Mouse (Mus musculus) regulatory T cell (primary cell): ENCODE data around the gene Ap3b1.

Source experiments
- in situ Hi-C: fragments of 300-600 bp; cut with MboI, MseI; formaldehyde crosslinking; loops from one replicate; pipeline ENCODE4 v1.15.1; 2025; ENCODE audit warnings: high pct_unique_total_duplicates

The Ap3b1 gene

DNA sequence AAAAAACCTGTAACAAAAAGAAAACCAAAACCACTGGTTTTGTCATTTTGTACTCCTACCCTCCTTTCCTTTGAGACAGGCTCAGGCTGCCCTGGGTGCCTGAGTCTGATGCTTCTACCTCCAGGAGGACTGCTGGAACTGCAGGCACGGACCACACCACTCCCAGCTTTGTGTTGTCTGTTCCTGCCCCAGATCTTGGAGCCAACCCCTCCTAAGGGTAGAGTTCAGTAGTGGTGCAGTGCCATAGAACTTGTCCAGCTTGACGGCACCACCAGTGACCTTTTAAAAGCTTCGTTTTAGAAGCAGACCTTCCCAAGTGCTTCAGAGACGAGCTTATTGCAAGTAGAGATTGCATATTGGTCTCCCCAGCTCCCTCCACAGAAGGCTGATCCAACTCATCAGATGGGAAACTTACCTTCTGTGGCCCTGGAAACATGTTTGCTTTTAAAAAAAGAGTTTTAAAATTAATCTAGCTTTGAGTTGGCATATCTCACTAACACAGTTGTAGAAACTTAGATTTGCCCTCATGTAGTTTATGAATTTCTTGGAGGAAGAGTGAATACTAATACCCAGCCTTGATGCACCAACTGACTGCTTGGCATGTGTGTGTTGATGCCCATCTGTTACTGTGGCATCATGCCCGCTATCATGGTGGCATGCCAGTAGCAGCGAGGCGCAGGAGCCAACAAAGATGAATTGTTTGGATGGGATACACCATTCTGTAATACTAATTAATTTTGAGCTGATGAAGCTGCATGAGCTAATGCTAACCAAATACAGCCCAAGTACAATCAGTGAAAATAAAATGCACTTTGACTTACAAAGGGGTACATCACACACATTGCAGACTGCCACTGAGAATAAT is 17.0 kb downstream of the Ap3b1 start:
- in situ Hi-C loops: no loop called here

- in situ Hi-C loops: no loop called here
Measured at GRCm38 (mm10) chr13:94379006-94379405, 20.2 kb downstream of the Ap3b1 start.

- in situ Hi-C loops: no loop called here
Measured at GRCm38 (mm10) chr13:94381427-94381826, 22.7 kb downstream of the Ap3b1 start.

GRCm38 (mm10) chr13:94381829-94382675 is 23.3 kb downstream of the Ap3b1 start:
- in situ Hi-C loops: no loop called here

DNA sequence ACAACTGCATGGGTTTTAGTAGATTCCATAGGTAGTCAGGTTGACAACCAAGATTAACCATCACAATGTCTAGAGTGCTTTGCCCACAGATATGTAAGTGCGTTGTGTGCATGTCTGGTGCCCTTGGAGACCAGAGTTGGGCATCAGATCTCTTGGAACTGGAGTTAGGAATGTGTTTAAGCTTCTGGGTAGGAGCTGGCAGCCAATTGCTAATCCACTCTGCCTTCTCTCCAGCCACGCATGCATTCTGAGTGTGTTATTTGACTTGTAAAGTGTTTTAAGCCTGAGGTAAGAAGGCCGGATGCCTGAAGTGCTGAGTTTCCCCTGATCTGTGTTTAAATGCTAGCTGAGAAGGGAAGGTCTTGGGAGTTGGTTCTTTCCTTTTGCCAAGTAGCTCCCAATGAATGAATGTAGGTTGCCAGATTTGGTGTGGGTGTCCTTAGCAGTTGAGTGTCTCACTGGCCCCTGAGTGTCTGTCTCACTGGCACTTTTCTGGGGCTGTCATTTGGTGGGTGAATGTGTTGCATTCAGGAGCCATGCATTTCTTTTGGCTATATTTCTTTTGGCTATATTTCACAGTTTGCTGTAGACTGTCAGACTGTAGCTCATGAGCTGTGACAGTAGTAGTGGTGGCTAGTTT is 26.3 kb downstream of the Ap3b1 start:
- in situ Hi-C loops: no loop called here

DNA sequence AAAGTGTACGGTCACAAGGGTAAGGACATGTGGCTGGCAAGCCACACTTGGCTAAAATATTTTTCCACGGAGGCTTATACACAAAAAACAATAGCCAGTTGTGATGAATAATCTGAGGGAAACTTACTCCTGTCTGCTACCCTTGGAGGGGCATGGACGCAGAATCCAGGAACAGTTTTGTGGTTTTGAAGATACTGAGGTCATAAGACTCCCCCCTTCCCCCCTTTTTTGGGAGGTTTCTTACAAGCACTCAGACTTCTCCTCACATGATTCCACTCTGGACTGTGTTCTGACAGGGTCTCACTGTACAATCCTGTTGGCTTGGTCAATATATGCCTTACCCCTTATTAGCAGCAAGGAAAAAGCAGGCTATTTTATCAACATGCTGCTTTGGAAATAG is 29.8 kb downstream of the Ap3b1 start:
- in situ Hi-C loops: no loop called here

DNA sequence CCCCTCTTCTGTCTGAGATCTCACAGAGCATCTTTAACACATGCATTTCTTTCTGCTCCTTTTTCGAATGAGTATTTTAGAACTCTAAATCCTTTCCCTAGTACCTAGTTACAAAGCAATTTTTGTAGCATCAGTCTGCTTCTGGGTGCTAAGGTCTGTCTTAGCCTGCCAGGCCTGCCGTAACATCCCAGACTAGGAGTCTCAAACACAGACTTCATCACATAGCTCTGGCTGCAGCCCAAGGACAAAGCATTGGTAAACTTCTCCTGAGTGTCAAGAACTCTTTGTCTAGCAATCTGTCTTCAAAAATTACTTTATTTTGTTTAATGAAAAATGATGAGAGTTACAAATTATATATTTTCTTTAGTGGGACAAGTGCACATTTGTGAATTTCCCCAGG is 30.8 kb downstream of the Ap3b1 start:
- in situ Hi-C loops: no loop called here

DNA sequence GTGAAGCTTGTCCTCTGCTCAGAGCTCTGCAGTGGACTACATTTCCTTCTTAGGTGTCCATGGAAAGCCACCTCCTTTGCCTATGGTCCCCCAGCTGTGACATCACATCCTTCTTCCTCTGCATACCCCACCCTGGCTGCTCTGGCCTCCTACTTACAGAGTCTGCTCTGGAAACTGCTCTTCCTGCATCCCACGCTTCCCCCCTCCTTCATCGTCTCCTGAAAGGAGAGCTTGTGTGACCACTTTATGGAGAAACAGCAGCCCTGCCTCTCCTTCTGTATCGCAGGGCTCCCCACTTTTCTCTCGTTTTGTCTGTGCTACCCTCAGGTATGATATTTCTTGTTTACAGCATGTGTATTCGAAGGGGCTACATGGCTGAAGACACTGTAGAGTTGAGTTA is 33.5 kb downstream of the Ap3b1 start:
- in situ Hi-C loops: no loop called here

DNA sequence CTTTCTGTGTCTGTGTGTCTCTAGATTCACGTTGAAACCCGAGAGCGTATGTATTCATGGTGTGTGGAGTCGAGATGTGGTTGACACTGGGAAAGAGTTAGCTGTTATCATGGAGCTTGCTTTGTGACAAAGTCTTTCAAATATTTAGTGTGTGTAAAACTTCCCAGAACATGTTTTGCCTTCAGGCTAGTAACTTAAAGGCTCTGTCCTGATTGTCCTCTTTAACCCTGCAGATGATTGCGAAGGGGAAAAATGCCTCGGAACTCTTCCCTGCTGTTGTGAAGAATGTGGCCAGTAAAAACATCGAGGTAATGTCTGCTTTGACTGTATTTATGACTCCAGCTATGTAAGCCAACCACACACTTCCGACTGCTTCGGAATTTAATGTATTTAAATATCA is 35.7 kb downstream of the Ap3b1 start:
- in situ Hi-C loops: no loop called here

DNA sequence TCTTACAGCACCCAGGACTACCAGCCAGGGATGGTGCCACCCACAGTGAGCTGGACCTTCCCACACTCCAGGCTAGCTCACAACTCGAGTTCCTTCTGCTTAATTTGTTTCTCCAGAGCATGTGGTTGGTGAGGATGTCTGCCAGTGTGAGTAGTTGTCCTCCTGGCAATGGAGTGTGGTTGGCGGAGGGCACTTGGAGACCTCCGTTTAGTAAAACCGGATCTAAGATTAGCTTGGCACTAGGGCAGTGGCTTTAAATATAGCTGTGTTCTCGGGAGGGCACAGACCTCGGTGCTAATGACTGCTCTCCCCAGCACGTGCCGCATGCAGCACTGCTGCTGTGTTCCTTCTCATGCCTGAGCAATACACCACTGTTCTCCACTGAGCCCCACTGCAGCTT is 37.0 kb downstream of the Ap3b1 start:
- in situ Hi-C loops: no loop called here

DNA sequence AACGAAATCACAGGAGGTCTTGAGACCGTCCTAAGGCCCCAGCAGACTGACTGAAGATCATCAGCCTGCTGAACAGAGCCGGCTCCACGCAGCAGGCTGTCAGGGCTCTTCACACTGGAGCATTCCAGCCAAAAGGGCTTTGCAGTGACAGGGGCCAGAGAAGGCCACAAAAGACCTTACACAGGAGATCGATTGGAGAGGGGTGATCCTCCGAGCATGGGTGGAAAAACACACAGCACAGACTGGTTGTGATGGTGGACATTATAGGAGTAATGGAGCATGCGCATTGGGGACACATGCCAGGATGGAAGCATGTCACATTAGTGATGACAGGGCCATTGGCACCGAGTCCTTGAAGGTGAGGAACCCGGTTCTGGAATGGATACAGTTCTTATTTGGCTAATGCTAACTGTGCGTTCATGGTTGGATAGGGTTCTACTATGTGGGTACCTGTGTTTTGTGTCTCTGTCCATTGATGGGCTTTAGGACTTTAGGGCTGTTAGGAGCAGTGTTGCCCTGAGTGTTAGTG is 37.7 kb downstream of the Ap3b1 start:
- in situ Hi-C loops: no loop called here

- in situ Hi-C loops: no loop called here
Measured at GRCm38 (mm10) chr13:94398568-94399374, 40.0 kb downstream of the Ap3b1 start.

DNA sequence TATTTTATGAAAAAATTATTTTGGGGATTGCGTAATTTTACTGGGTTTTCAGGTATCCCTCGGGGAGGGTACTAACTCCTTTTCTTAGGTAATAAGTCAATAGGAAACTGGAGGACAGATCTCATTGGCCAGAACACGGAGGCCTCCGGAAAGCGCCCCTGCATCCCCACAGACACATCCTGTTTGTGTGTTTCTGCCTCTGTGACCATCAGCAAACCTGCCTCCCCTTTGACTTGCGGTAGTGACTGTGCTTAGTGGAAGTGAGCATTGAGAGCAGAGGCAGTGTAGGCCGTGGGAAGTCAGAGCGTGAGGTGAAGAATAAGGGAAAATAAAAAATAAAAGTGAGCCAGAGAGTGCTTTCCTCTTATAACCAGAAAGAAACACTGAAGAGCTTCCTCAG is 41.7 kb downstream of the Ap3b1 start:
- in situ Hi-C loops: no loop called here

GRCm38 (mm10) chr13:94423600-94423999 is 64.8 kb downstream of the Ap3b1 start:
- in situ Hi-C loops: no loop called here

DNA sequence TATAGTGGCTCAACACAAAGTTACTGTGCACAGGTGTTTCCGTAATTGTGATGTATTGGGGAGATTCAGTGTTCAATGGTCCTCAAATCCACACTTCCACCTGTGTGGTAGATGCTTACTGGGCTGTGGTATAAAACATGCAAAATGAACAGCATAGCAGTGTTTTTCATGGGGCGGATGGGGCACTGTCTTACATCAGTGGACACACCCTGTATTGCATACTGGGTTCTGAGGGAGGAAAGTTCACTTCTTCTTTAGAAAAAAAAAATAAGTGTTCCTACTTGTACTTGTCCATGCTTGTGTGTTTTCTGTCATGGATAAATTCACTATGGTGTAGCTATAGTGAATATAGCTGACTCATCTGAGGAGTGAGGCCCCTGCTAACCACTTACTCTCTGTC is 70.8 kb downstream of the Ap3b1 start:
- in situ Hi-C loops: no loop called here

DNA sequence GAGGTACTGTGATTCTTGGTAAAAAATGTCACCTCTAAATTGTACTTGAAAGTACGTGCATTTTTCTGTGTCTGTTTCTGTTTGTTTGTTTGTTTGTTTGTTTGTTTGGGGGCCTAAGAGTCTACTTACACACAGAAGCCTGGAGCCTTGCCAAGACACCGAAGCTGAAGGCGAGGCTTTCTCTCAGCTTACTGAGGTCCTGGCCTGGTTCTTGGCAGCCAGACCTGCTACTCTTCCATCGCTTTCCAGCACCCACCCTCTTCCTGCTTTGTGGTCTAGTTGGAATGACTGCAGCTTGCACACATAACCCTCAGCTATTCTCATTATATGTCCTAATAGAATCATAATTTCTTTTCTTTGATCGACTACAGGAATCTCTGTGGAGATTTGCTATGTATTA is 80.6 kb downstream of the Ap3b1 start:
- in situ Hi-C loops: no loop called here

DNA sequence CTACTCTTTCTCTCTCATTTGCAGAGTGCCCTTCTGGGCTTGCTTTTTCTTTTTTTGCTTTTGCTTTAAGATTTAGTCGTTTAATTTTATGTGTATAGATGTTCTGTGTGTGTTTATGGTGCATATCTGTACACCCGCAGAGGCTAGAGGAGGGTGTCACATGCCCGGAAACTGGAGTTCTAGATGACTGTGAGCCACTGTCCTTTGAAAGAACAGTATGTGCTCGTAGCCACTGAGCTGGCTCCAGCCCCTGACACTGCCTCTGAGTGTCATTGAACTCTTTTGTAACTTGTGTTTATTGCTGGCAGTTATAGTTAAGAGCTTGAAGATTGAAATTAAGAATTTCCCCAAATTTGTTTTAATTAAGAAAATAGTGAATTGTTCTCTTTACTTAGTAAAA is 82.4 kb downstream of the Ap3b1 start:
- in situ Hi-C loops: no loop called here

DNA sequence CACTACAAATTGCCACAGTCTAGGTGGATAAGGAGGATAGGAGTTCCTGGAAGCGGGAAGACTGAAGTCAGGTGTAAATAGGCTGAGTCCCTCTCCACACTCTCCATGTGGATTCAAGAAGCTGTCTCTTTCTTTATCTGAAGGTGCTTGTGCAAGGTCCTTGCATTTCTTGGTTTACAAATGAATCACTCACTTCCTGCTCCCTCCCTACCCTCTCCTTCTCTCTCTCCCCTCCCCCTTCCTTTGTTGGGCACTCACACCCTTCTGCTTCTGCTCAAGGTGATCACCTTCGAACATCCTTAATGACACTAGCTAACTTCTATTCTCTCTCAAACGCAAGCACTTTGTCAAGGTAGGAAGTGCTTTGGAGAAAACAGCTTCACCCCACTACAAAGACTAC is 84.7 kb downstream of the Ap3b1 start:
- in situ Hi-C loops: no loop called here

- in situ Hi-C loops: no loop called here
Measured at GRCm38 (mm10) chr13:94445103-94445502, 86.3 kb downstream of the Ap3b1 start.

GRCm38 (mm10) chr13:94447003-94447402 is 88.2 kb downstream of the Ap3b1 start:
- in situ Hi-C loops: no loop called here

DNA sequence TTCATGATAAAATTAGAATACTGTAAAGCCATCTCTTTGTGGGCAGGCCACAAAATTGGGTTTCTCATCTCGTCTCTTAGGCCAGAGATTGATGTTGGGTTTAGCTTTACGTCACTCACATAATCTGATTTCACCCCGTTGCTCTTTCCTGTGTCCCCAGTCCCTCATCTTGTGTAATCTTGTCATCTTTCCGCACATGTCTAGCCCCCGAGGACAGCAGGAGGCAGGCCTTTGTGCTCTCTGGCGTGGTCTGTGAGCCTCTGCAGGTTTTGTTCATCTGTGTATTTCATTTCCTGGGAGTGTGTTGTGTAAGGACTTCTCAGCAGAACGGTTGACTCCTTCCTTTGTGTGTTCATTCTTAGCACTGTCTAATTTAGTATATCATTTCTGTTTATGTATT is 90.8 kb downstream of the Ap3b1 start:
- in situ Hi-C loops: no loop called here
